Mouse (Mus musculus) limb, embryonic 11.5 days (tissue): ENCODE data around the gene Csde1. TPM values are rescaled to one million over a fixed set of nuclear protein-coding genes. Genes with fewer than 3 reads are reported as not detected.
A peak's percentile ranks its signal among the peaks of the same experiment; 100 is the strongest.

Experiments
- ATAC-seq: fragments of 200-750 bp; cut with Nextera tagmentation; 2 replicates; pipeline ENCODE4 v1.8.0; 2017; ENCODE audit warnings: low read depth; ENCODE audit not compliant: insufficient number of reproducible peaks, low FRiP score, low TSS enrichment
- DNase-seq: peaks from one replicate; pipeline ENCODE4 v3.0.0-alpha.2; 2015; ENCODE audit warnings: low spot score
- H3K27ac ChIP-seq: fragments of 300-500 bp; sonication (generic); replicated peaks from 2 replicates; pipeline ENCODE4 v1.5.1; 2014; ENCODE audit warnings: low read depth, mild to moderate bottlenecking, low read length
- H3K27me3 ChIP-seq: fragments of 300-500 bp; sonication (generic); 2 replicates; pipeline ENCODE4 v1.6.1; 2014; ENCODE audit warnings: mild to moderate bottlenecking, low read length, mixed read lengths; ENCODE audit not compliant: control insufficient read depth, insufficient read depth
- H3K36me3 ChIP-seq: fragments of 300-500 bp; sonication (generic); 2 replicates; pipeline ENCODE4 v1.6.1; 2014; ENCODE audit warnings: mild to moderate bottlenecking, low read length, moderate library complexity, mixed read lengths; ENCODE audit not compliant: control insufficient read depth, insufficient read depth
- H3K4me1 ChIP-seq: fragments of 300-500 bp; sonication (generic); 2 replicates; pipeline ENCODE4 v1.6.1; 2014; ENCODE audit warnings: low read length, mixed read lengths; ENCODE audit not compliant: control insufficient read depth, insufficient read depth
- H3K4me2 ChIP-seq: fragments of 300-500 bp; sonication (generic); 2 replicates; pipeline ENCODE4 v1.6.1; 2014; ENCODE audit warnings: low read depth, mild to moderate bottlenecking, moderate library complexity; ENCODE audit not compliant: severe bottlenecking
- H3K4me3 ChIP-seq: fragments of 300-500 bp; sonication (generic); 2 replicates; pipeline ENCODE4 v1.5.1; 2014; ENCODE audit warnings: low read depth, low read length
- H3K9ac ChIP-seq: fragments of 300-500 bp; sonication (generic); 2 replicates; pipeline ENCODE4 v1.6.1; 2014; ENCODE audit warnings: mild to moderate bottlenecking, low read length
- H3K9me3 ChIP-seq: fragments of 300-500 bp; sonication (generic); 2 replicates; pipeline ENCODE4 v1.6.1; 2016; ENCODE audit warnings: low read length; ENCODE audit not compliant: control insufficient read depth
- WGBS: fragments of 180-500 bp; shearing (Covaris S2); extraction: QIAGEN DNeasy Blood & Tissue Kit; methylation state at CpG from one replicate; pipeline ENCODE4 v1.1.7; 2014; 5-methylcytosine and 5-hydroxymethylcytosine counted together
- polyA plus RNA-seq: library from polyadenylated mRNA; unstranded; fragments of >200 nt; fragmentation: Nextera tagmentation; extraction: Ambion mirVana; gene quantifications from 2 replicates; pipeline ENCODE4 v1.2.1, GENCODE M21; 2014

Gene Csde1
- polyA plus RNA-seq, 1 experiment from 2014 or later = 473 TPM

GRCm38 (mm10) chr3:103040285-103040684 lies 20.1 kb downstream of the Csde1 start:
- H3K4me2 ChIP-seq = no peak overlapping the region
- peaks cover 5% of the 10 kb centered on the region; the same call in 1 of the 2 replicates for H3K36me3 ChIP-seq
- H3K4me3 ChIP-seq = no peak overlapping the region
- no peaks in the 10 kb centered on the region for H3K4me1 ChIP-seq
- no peak overlapping the region for H3K9ac ChIP-seq
- no peaks in the 10 kb centered on the region for H3K27me3 ChIP-seq
- DNase-seq (no peak), ATAC-seq (no peak)
- no peak overlapping the region for H3K27ac ChIP-seq
- WGBS = 96% methylated on average over 6 of the region's 6 CpGs
- H3K9me3 ChIP-seq = no peaks in the 10 kb centered on the region

DNA sequence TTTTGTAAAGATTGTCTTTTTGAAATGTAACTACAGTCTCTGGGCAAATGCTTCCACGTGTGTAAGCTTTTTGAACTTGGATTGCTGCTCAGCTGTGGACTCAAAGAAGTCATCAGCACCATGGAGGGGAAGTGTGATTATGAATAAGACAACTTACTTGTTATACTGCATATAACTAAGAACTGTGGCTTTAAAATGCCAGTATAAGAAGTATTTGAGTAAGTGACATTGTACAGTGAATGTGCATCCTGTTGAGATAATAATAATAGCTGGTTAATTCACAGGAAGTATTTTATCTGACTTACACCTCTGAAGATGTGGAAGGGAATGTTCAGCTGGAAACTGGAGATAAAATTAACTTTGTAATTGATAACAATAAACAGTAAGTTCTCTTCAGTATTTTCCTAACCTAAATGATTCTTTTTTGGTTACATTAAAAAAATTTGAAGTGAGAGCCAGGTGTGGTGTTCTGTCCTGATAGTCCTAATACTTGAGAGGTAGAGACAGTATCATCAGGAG lies 20.7 kb downstream of the Csde1 start:
- Histone ChIP-seq H3K36me3 (peaks cover 5% of the 10 kb centered on the region; the same call in 1 of the 2 replicates), H3K27ac (no peak overlapping the region), H3K4me1 (no peaks in the 10 kb centered on the region), H3K27me3 (no peaks in the 10 kb centered on the region), H3K9me3 (no peaks in the 10 kb centered on the region), H3K9ac (no peak overlapping the region), H3K4me2 (no peak overlapping the region), H3K4me3 (no peak overlapping the region)
- DNase-seq = no peak
- no peak for ATAC-seq
- WGBS = 96% methylated on average over 1 of the region's 1 CpGs

- WGBS = 95% methylated on average over 5 of the region's 5 CpGs
- H3K9me3 ChIP-seq = no peaks in the 10 kb centered on the region
- H3K27ac ChIP-seq = no peak overlapping the region
- H3K27me3 ChIP-seq = no peaks in the 10 kb centered on the region
- H3K36me3 ChIP-seq = peaks cover 8% of the 10 kb centered on the region; the same call in 1 of the 2 replicates
- H3K4me1 ChIP-seq = no peaks in the 10 kb centered on the region
- H3K4me2 ChIP-seq = no peak overlapping the region
- no peak for ATAC-seq
- no peak for DNase-seq
- H3K4me3 ChIP-seq = no peak overlapping the region
- H3K9ac ChIP-seq = no peak overlapping the region
These were observed 35.9 kb downstream of the Csde1 start for GRCm38 (mm10) chr3:103056016-103056595.

- Histone ChIP-seq H3K9ac (no peak overlapping the region), H3K4me1 (no peaks in the 10 kb centered on the region), H3K9me3 (no peaks in the 10 kb centered on the region), H3K27ac (no peak overlapping the region), H3K4me2 (peak overlapping the region; percentile 83), H3K27me3 (no peaks in the 10 kb centered on the region), H3K4me3 (peak overlapping the region; percentile 69), H3K36me3 (peaks cover 13% of the 10 kb centered on the region)
- ATAC-seq (peak; percentile 69), DNase-seq (no peak)
- WGBS = 6% methylated on average over 10 of the region's 10 CpGs
These were observed 37.5 kb downstream of the Csde1 start for GRCm38 (mm10) chr3:103057752-103058151.

DNA sequence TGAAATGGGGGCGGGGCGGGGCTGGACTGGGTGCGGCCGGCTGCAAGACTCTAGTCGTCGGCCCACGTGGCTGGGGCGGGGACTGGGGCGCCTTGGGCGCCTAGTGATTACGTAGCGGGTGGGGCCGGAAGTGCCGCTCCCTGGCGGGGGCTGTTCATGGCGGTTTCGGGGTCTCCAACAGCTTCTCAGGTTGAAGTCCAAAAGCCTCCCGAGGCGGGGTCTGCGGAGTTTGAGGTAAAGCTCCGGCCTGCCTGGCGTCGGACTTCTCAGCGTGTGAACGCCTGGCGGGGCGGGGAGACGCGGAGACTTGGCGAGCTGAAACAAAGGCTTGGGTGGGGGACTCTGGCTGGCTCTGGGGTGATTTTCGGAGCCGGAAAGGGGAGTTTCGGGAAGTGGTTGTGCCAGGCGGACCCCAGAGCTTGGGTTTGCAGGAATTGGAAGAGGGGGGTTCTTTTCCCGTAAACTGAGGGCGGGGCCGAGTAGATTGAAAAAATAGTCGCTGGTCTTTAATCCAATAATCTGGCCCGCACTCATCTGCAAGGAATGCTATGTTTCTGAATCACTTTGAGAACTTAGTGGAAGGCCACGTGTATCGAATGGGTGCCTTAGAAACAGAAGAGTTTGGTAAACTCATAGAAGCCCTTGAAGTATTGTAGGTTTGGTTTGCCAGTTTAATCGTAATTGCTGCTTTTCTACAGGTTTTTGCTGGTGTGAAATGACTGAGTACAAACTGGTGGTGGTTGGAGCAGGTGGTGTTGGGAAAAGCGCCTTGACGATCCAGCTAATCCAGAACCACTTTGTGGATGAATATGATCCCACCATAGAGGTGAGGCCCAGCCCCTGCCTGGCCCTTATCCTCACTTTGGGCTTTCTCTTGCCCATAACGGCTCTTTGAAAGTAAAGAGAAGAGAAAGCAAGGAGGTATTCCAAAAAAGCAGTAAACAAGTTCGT lies 38.3 kb downstream of the Csde1 start, which contains the start of gene Nras:
Gene Nras (plus strand): TSS at position 79 of the 951 bp plus-strand sequence.
- Histone ChIP-seq H3K9me3 (no peaks in the 10 kb centered on the region), H3K4me3 (peak within 1 kb of the TSS; percentile 69), H3K4me1 (no peaks in the 10 kb centered on the region), H3K36me3 (peaks cover 17% of the 10 kb centered on the region), H3K9ac (peak within 1 kb of the TSS; percentile 93), H3K27me3 (no peaks in the 10 kb centered on the region), H3K27ac (peak within 1 kb of the TSS; percentile 93), H3K4me2 (peak within 1 kb of the TSS; percentile 83)
- WGBS = 3% methylated on average over 46 of the region's 46 CpGs
- peak; percentile 98 for DNase-seq
- ATAC-seq = peak; percentile 98

DNA sequence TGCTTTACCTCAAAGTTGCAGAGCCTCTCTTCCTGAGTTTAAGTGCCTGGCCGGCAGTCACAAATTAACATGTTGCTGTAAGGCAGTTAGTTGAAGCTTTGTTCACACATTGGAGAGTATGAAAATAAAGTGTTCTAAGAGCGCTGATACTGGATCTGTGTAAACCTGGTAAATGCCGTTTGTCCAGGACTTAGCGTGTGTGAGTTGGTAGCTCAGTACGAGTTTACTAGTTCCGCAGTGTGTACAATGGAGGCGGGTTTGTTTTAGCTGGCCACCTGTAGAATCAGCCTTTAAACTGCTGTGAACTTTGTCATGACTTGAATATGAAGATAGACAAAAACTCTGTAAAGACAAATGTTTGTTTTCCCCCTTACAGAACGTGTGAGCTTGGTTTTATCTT lies 46.7 kb downstream of the Csde1 start:
- Histone ChIP-seq H3K4me2 (no peak overlapping the region), H3K9me3 (no peaks in the 10 kb centered on the region), H3K4me1 (no peaks in the 10 kb centered on the region), H3K4me3 (no peak overlapping the region), H3K27me3 (no peaks in the 10 kb centered on the region), H3K27ac (no peak overlapping the region), H3K9ac (no peak overlapping the region), H3K36me3 (peaks cover 23% of the 10 kb centered on the region)
- ATAC-seq (no peak), DNase-seq (no peak)
- WGBS = 94% methylated on average over 8 of the region's 8 CpGs

DNA sequence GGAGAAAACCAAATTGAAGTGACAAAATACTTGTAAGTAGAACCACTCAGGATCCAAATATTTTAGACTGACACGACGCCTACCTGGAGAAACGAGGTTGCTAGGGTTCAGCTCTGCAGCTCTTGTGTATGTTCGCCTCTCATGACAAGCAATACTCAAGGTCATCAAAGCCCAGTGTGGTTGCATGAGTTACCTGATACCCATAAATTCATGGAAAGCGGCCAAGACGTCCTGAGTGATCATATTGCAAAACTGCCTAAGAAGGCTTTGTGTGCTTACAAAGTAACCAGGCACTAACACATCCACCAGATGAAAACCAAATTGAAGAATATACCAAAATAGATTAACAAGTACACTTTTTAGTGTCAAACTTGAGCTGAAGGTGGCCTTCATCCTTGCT lies 48.7 kb downstream of the Csde1 start:
- Histone ChIP-seq H3K36me3 (peaks cover 12% of the 10 kb centered on the region; the same call in 1 of the 2 replicates), H3K9ac (no peak overlapping the region)
- no peak for DNase-seq

GRCm38 (mm10) chr3:103073771-103074170 lies 53.5 kb downstream of the Csde1 start, which contains the start of gene Ampd1:
Ampd1 (plus strand) TSS chr3:103074014.
- Histone ChIP-seq H3K4me1 (no peaks in the 10 kb centered on the region), H3K9me3 (no peaks in the 10 kb centered on the region), H3K9ac (no peak within 1 kb of the TSS), H3K27me3 (no peaks in the 10 kb centered on the region), H3K27ac (no peak within 1 kb of the TSS), H3K4me3 (no peak within 1 kb of the TSS), H3K4me2 (no peak within 1 kb of the TSS), H3K36me3 (no peaks in the 10 kb centered on the region; the same call in 1 of the 2 replicates)
- no peak for DNase-seq
- no peak for ATAC-seq
- WGBS = 76% methylated on average over 5 of the region's 5 CpGs

More for the DNA sequence above, 48.7 kb downstream of the Csde1 start:
- Histone ChIP-seq H3K9me3 (no peaks in the 10 kb centered on the region), H3K27me3 (no peaks in the 10 kb centered on the region), H3K4me3 (no peak overlapping the region), H3K4me1 (no peaks in the 10 kb centered on the region), H3K4me2 (no peak overlapping the region), H3K27ac (no peak overlapping the region)
- 93% methylated on average over 6 of the region's 6 CpGs for WGBS
- no peak for ATAC-seq
